19 mouse cellular contexts compared by ENCODE assay signal in genomic region chr17:87112852-87113592, GRCm38 (mm10). TPM values are rescaled to one million over a fixed set of nuclear protein-coding genes. Genes with fewer than 3 reads are reported as not detected.
DNase-seq lines count a peak whose midpoint lies in the region; ATAC-seq and TF ChIP-seq lines count a peak whose summit lies in the region.
"Had no signal": no experiment of that assay in that cellular context is flagged by ENCODE, and none has a peak within 500 bp of the region (broad histone marks: within the 10 kb centered on the region; RNA-seq: fewer than 3 reads in every experiment).

No protein-coding gene starts in this region.

- 62% methylated on average over 5 of the region's 5 CpGs for WGBS in liver, embryonic 16.5 days (ENCODE audit: insufficient replicate concordance)
- 26% methylated on average over 5 of the region's 5 CpGs for WGBS in intestine, postnatal 0 days
- 39% methylated on average over 5 of the region's 5 CpGs for WGBS in stomach, postnatal 0 days

- H3K27ac ChIP-seq in liver, embryonic 16.5 days (ENCODE audit: low read length), result 0 out of 2 replicates have a peak overlapping the region, but pooled peaks have one; percentile 22
- peak overlapping the region; percentile 46 for H3K27ac ChIP-seq in intestine, postnatal 0 days (ENCODE audit: low read depth, low read length)
- H3K27ac ChIP-seq in stomach, postnatal 0 days (replicated peaks), result no peak overlapping the region
- H3K27ac ChIP-seq: embryonic facial prominence, embryonic 13.5 days; forebrain, embryonic 12.5 days; hindbrain, embryonic 10.5 days had no signal

- H3K4me3 ChIP-seq in liver, embryonic 16.5 days (ENCODE audit: low read depth, low read length), result no peak overlapping the region
- H3K4me3 ChIP-seq in intestine, postnatal 0 days (ENCODE audit: low read depth, low read length), result no peak overlapping the region
- no peak overlapping the region for H3K4me3 ChIP-seq in stomach, postnatal 0 days (ENCODE audit: low read depth, low read length)
- H3K4me3 ChIP-seq: embryonic facial prominence, embryonic 13.5 days; forebrain, embryonic 12.5 days; heart, embryonic 12.5 days; hindbrain, embryonic 10.5 days had no signal

- H3K9me3 ChIP-seq in liver, embryonic 16.5 days (replicated peaks; ENCODE audit: control insufficient read depth, low read length), result no peaks in the 10 kb centered on the region
- H3K9me3 ChIP-seq in intestine, postnatal 0 days (ENCODE audit: control insufficient read depth), result no peaks in the 10 kb centered on the region
- H3K9me3 ChIP-seq in stomach, postnatal 0 days (ENCODE audit: control insufficient read depth, low read length), result no peaks in the 10 kb centered on the region
- H3K9me3 ChIP-seq: embryonic facial prominence, embryonic 13.5 days; forebrain, embryonic 12.5 days; heart, embryonic 12.5 days; hindbrain, embryonic 10.5 days had no signal

- intact Hi-C loops in gastrocnemius, postnatal 36 days (cut with DNase I), result no loop called here

- no peak overlapping the region for H3K4me2 ChIP-seq in liver, embryonic 16.5 days (ENCODE audit: low read depth, low read length)
- 0 out of 2 replicates have a peak overlapping the region, but pooled peaks have one; percentile 32 for H3K4me2 ChIP-seq in intestine, postnatal 0 days (replicated peaks; ENCODE audit: low read depth)
- no peak overlapping the region for H3K4me2 ChIP-seq in stomach, postnatal 0 days (replicated peaks; ENCODE audit: low read depth)
- H3K4me2 ChIP-seq: embryonic facial prominence, embryonic 13.5 days; forebrain, embryonic 12.5 days; heart, embryonic 12.5 days had no signal

- no peak for TF ChIP-seq CTCF in intestine, postnatal 0 days (IDR thresholded peaks at IDR 0.05; ENCODE audit: low read depth)
- TF ChIP-seq CTCF in stomach, postnatal 0 days (IDR thresholded peaks at IDR 0.05; ENCODE audit: low read depth), result no peak

- ATAC-seq in liver, embryonic 16.5 days (ENCODE audit: low read depth), result peak; percentile 51; the same call in 1 of the 2 replicates
- no peak for ATAC-seq in intestine, postnatal 0 days
- no peak; the same call in 1 of the 2 replicates for ATAC-seq in stomach, postnatal 0 days (ENCODE audit: low FRiP score, low TSS enrichment)
- ATAC-seq: forebrain, embryonic 16.5 days had no signal

- H3K36me3 ChIP-seq in liver, embryonic 16.5 days (ENCODE audit: control insufficient read depth, insufficient read depth), result no peaks in the 10 kb centered on the region
- H3K36me3 ChIP-seq in intestine, postnatal 0 days (ENCODE audit: control insufficient read depth, insufficient read depth), result no peaks in the 10 kb centered on the region
- no peaks in the 10 kb centered on the region for H3K36me3 ChIP-seq in stomach, postnatal 0 days (ENCODE audit: control insufficient read depth, insufficient read depth, low read length)
- H3K36me3 ChIP-seq: embryonic facial prominence, embryonic 13.5 days; forebrain, embryonic 12.5 days; hindbrain, embryonic 10.5 days had no signal

- H3K9ac ChIP-seq in liver, embryonic 16.5 days (ENCODE audit: low read depth, low read length), result no peak overlapping the region
- no peak overlapping the region for H3K9ac ChIP-seq in intestine, postnatal 0 days (ENCODE audit: low read depth, low read length)
- no peak overlapping the region for H3K9ac ChIP-seq in stomach, postnatal 0 days (ENCODE audit: low read length)
- H3K9ac ChIP-seq: embryonic facial prominence, embryonic 13.5 days; forebrain, embryonic 12.5 days; heart, embryonic 12.5 days had no signal

- H3K4me1 ChIP-seq in liver, embryonic 16.5 days (ENCODE audit: control insufficient read depth, low read depth, low read length), result peaks cover 6% of the 10 kb centered on the region; the same call in 1 of the 2 replicates
- no peaks in the 10 kb centered on the region for H3K4me1 ChIP-seq in intestine, postnatal 0 days (replicated peaks; ENCODE audit: control insufficient read depth, insufficient read depth, low read length)
- no peaks in the 10 kb centered on the region for H3K4me1 ChIP-seq in stomach, postnatal 0 days (replicated peaks; ENCODE audit: control insufficient read depth, insufficient read depth)

- H3K27me3 ChIP-seq in liver, embryonic 16.5 days (ENCODE audit: control insufficient read depth, insufficient read depth, low read depth, low read length), result peaks cover 5% of the 10 kb centered on the region
- no peaks in the 10 kb centered on the region for H3K27me3 ChIP-seq in intestine, postnatal 0 days (replicated peaks; ENCODE audit: control insufficient read depth, insufficient read depth, low read length)
- no peaks in the 10 kb centered on the region for H3K27me3 ChIP-seq in stomach, postnatal 0 days (ENCODE audit: control insufficient read depth, insufficient read depth, low read length)
- H3K27me3 ChIP-seq: embryonic facial prominence, embryonic 13.5 days; forebrain, embryonic 12.5 days; heart, embryonic 12.5 days had no signal

- DNase-seq in liver, result no peak
- peak; percentile 45 for DNase-seq in lung, postnatal 36 days
- no peak for DNase-seq in lung, adult 18-20 months
- peak; percentile 18 for DNase-seq in stomach, postnatal 0 days (ENCODE audit: low spot score)
- no peak for DNase-seq in gastrocnemius, postnatal 36 days
- DNase-seq in thymus, adult 18-20 months, result no peak
- DNase-seq: adrenal gland, adult 2 months; adrenal gland, postnatal 25 days; cerebellum, adult 18-20 months; cerebellum, adult 9-11 months; cerebellum, postnatal 36 days; gastrocnemius, postnatal 14 days had no signal

- no peak for TF ChIP-seq EP300 in stomach, postnatal 0 days (optimal IDR thresholded peaks at IDR 0.05)

RNA-seq across cellular contexts. Expression of gene Socs5, which starts 5.5 kb away (rescaled TPM):
- 1.5 and 1.9 TPM in 2 replicates for polyA plus RNA-seq in liver, embryonic 16.5 days (2015; fragmentation: Nextera tagmentation; extraction: Ambion mirVana)
- polyA plus RNA-seq in intestine, postnatal 0 days (2015; fragmentation: Nextera tagmentation; extraction: Ambion mirVana), result 3.9 and 4.6 TPM in 2 replicates
- 4.8 and 4.9 TPM in 2 replicates for polyA plus RNA-seq in stomach, postnatal 0 days (2015; fragmentation: Nextera tagmentation; extraction: Ambion mirVana)
- 10 to 100 TPM; 10.9 to 14.1 TPM for total RNA-seq in gastrocnemius, postnatal 36 days (2021)

Comparison
In these comparisons a context has a peak if more than half of its experiments do, and no peak if none do; other contexts are left out.
1. DNase-seq: peak in lung, postnatal 36 days (single experiment) and stomach, postnatal 0 days (single experiment); none in liver (single experiment), lung, adult 18-20 months (0 of 2), gastrocnemius, postnatal 36 days (0 of 2) and thymus, adult 18-20 months (0 of 2).